29 mouse cellular contexts compared by ENCODE assay signal in the genomic region with DNA sequence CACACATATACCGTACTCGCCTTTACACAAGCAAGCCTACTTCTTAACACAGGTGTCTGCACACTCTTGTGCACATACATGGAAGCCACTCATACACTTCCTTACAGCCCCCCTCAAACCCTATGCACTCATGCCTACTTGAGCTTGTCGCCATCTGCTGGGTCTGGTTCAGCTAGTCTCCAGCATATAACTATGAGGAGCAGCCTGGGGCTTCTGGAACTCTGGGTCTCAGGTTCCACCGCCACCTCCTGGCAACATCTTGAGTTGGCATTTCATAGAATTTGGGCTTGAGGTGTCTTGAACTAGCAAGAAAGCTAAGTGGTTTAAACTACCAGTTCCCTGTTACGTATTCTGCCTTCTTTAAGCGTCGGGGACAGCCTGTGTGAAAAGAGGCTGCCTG.
DNase-seq lines count a peak whose midpoint lies in the region; ATAC-seq and TF ChIP-seq lines count a peak whose summit lies in the region.
"Had no signal": no experiment of that assay in that cellular context is flagged by ENCODE, and none has a peak within 500 bp of the region (broad histone marks: within the 10 kb centered on the region; RNA-seq: fewer than 3 reads in every experiment).

No protein-coding gene starts in this region.

- no peaks in the 10 kb centered on the region for H3K9me3 ChIP-seq in heart, embryonic 10.5 days
- no peaks in the 10 kb centered on the region for H3K9me3 ChIP-seq in lung, embryonic 14.5 days (ENCODE audit: low read depth, low read length)
- no peaks in the 10 kb centered on the region for H3K9me3 ChIP-seq in intestine, embryonic 16.5 days (ENCODE audit: control insufficient read depth, low read length)
- H3K9me3 ChIP-seq: embryonic facial prominence, embryonic 15.5 days; forebrain, embryonic 13.5 days; heart, embryonic 12.5 days; limb, embryonic 13.5 days; midbrain, embryonic 12.5 days; neural tube, embryonic 15.5 days had no signal

- DNase-seq in heart, adult 11 months, result peak; percentile 40
- no peak for DNase-seq in heart, embryonic 10.5 days (ENCODE audit: low spot score)
- DNase-seq in lung, embryonic 14.5 days, result no peak
- DNase-seq in lung, postnatal 25 days (ENCODE audit: low spot score), result no peak
- DNase-seq in 3T3-L1 (ENCODE audit: low read depth, low spot score) (peak; percentile 44), 416B (ENCODE audit: low read depth) (peak; percentile 32)
- no peak for DNase-seq in kidney, adult 9 months
- DNase-seq: adrenal gland, postnatal 10 days; cerebellum, adult 11 months; cerebellum, adult 9-11 months; gastrocnemius, postnatal 14 days; heart, adult 18-20 months; heart, postnatal 4 days; kidney, adult 18-20 months; kidney, postnatal 36 days; layer of hippocampus, adult 9-11 months; lung, postnatal 14 days; retina, postnatal 1 day; right cerebral cortex, postnatal 14 days had no signal

- WGBS in heart, embryonic 10.5 days, result 80% methylated on average over 7 of the region's 7 CpGs
- WGBS in lung, embryonic 14.5 days, result 85% methylated on average over 7 of the region's 7 CpGs
- WGBS in intestine, embryonic 16.5 days, result 92% methylated on average over 7 of the region's 7 CpGs

- peaks cover 14% of the 10 kb centered on the region; the same call in 1 of the 2 replicates for H3K27me3 ChIP-seq in heart, embryonic 10.5 days (ENCODE audit: insufficient read depth, poor library complexity, severe bottlenecking)
- H3K27me3 ChIP-seq in lung, embryonic 14.5 days (ENCODE audit: insufficient read depth, low read length), result no peaks in the 10 kb centered on the region
- H3K27me3 ChIP-seq in intestine, embryonic 16.5 days (replicated peaks; ENCODE audit: control insufficient read depth, insufficient read depth, low read length), result no peaks in the 10 kb centered on the region
- H3K27me3 ChIP-seq: embryonic facial prominence, embryonic 15.5 days; forebrain, embryonic 13.5 days; limb, embryonic 13.5 days; neural tube, embryonic 15.5 days had no signal

- H3K27ac ChIP-seq in heart, embryonic 10.5 days, result no peak overlapping the region
- H3K27ac ChIP-seq in lung, embryonic 14.5 days (ENCODE audit: low read depth), result no peak overlapping the region
- no peak overlapping the region for H3K27ac ChIP-seq in intestine, embryonic 16.5 days (ENCODE audit: low read length)
- H3K27ac ChIP-seq: embryonic facial prominence, embryonic 15.5 days; forebrain, embryonic 13.5 days; hindbrain, embryonic 14.5 days; limb, embryonic 13.5 days; midbrain, embryonic 12.5 days; neural tube, embryonic 15.5 days had no signal

- no peak overlapping the region for H3K4me3 ChIP-seq in heart, embryonic 10.5 days
- H3K4me3 ChIP-seq in lung, embryonic 14.5 days (ENCODE audit: low read depth, low read length), result no peak overlapping the region
- no peak overlapping the region for H3K4me3 ChIP-seq in intestine, embryonic 16.5 days (ENCODE audit: low read length)
- H3K4me3 ChIP-seq: embryonic facial prominence, embryonic 15.5 days; forebrain, embryonic 13.5 days; heart, embryonic 12.5 days; limb, embryonic 13.5 days; midbrain, embryonic 12.5 days; neural tube, embryonic 15.5 days had no signal

- no peaks in the 10 kb centered on the region for H3K4me1 ChIP-seq in heart, embryonic 10.5 days
- H3K4me1 ChIP-seq in lung, embryonic 14.5 days (ENCODE audit: insufficient read depth), result no peaks in the 10 kb centered on the region
- no peaks in the 10 kb centered on the region for H3K4me1 ChIP-seq in intestine, embryonic 16.5 days (ENCODE audit: control insufficient read depth, insufficient read depth, low read length)
- H3K4me1 ChIP-seq: embryonic facial prominence, embryonic 15.5 days; heart, embryonic 12.5 days; limb, embryonic 13.5 days had no signal

- H3K36me3 ChIP-seq in heart, embryonic 10.5 days, result no peaks in the 10 kb centered on the region
- H3K36me3 ChIP-seq in lung, embryonic 14.5 days (ENCODE audit: insufficient read depth), result no peaks in the 10 kb centered on the region
- no peaks in the 10 kb centered on the region for H3K36me3 ChIP-seq in intestine, embryonic 16.5 days (ENCODE audit: control insufficient read depth, insufficient read depth, low read length)
- H3K36me3 ChIP-seq: embryonic facial prominence, embryonic 15.5 days; heart, embryonic 12.5 days; limb, embryonic 13.5 days had no signal

- no peak overlapping the region for H3K4me2 ChIP-seq in lung, embryonic 14.5 days
- H3K4me2 ChIP-seq in intestine, embryonic 16.5 days (ENCODE audit: low read depth, low read length), result no peak overlapping the region
- H3K4me2 ChIP-seq: embryonic facial prominence, embryonic 15.5 days; forebrain, embryonic 13.5 days; heart, embryonic 12.5 days; hindbrain, embryonic 14.5 days; limb, embryonic 13.5 days; liver, embryonic 11.5 days; midbrain, embryonic 12.5 days; neural tube, embryonic 15.5 days had no signal

- no peak for ATAC-seq in lung, embryonic 14.5 days (ENCODE audit: insufficient read depth)
- no peak for ATAC-seq in intestine, embryonic 16.5 days
- ATAC-seq: forebrain, embryonic 13.5 days; inflammation-experienced regulatory T-cells, adult 6 months had no signal

- H3K9ac ChIP-seq in lung, embryonic 14.5 days, result no peak overlapping the region
- no peak overlapping the region for H3K9ac ChIP-seq in intestine, embryonic 16.5 days (ENCODE audit: low read depth, low read length)
- H3K9ac ChIP-seq: embryonic facial prominence, embryonic 15.5 days; forebrain, embryonic 13.5 days; heart, embryonic 12.5 days; hindbrain, embryonic 14.5 days; limb, embryonic 13.5 days; midbrain, embryonic 12.5 days; neural tube, embryonic 15.5 days had no signal

- TF ChIP-seq CTCF in lung, embryonic 14.5 days (IDR thresholded peaks at IDR 0.05; ENCODE audit: low read depth), result peak; percentile 7; the same call in 1 of the 2 replicates

Comparison
In these comparisons a context has a peak if more than half of its experiments do, and no peak if none do; other contexts are left out.
1. DNase-seq: peak in heart, adult 11 months (single experiment), 3T3-L1 (single experiment) and 416B (single experiment); none in heart, embryonic 10.5 days (single experiment), lung, embryonic 14.5 days (single experiment), lung, postnatal 25 days (single experiment) and kidney, adult 9 months (single experiment).